Mouse (Mus musculus): ENCODE results near the gene Shisa4. TPM values are rescaled to one million over a fixed set of nuclear protein-coding genes. Genes with fewer than 3 reads are reported as not detected.
A peak's percentile ranks its signal among the peaks of the same experiment; 100 is the strongest.

Gene Shisa4
- polyA plus RNA-seq, 1 experiment from 2014 or later, result 23.5 TPM

- Histone ChIP-seq H3K9me3 (replicated peaks; ENCODE audit: control insufficient read depth, low read length) (no peaks in the 10 kb centered on the region), H3K27ac (ENCODE audit: low read length) (no peak within 1 kb of the TSS; the same call in 1 of the 2 replicates), H3K36me3 (ENCODE audit: control insufficient read depth, insufficient read depth) (no peaks in the 10 kb centered on the region), H3K4me3 (ENCODE audit: low read length) (peak within 1 kb of the TSS; percentile 35), H3K27me3 (ENCODE audit: control insufficient read depth, insufficient read depth, low read length) (peaks cover 4% of the 10 kb centered on the region; the same call in 1 of the 2 replicates), H3K4me1 (ENCODE audit: control insufficient read depth, insufficient read depth, low read length) (peaks cover 4% of the 10 kb centered on the region), H3K9ac (ENCODE audit: low read length) (peak within 1 kb of the TSS; percentile 35; the same call in 1 of the 2 replicates), H3K4me2 (ENCODE audit: low read depth, low read length) (peak within 1 kb of the TSS; percentile 44)
- WGBS, result 10% methylated on average over 8 of the region's 8 CpGs
- no peak for ATAC-seq (replicated peaks; ENCODE audit: extremely low read depth, insufficient read depth, low FRiP score)
Measured at GRCm38 (mm10) chr1:135324571-135324970, 50.5 kb downstream of the Shisa4 start, which contains the start of gene Lmod1. Gene Lmod1, plus strand, starts transcription at chr1:135324807.

GRCm38 (mm10) chr1:135323367-135323901 is 51.6 kb downstream of the Shisa4 start:
- WGBS, result 77% methylated on average over 7 of the region's 7 CpGs
- Histone ChIP-seq H3K4me1 (ENCODE audit: control insufficient read depth, insufficient read depth, low read length) (peaks cover 4% of the 10 kb centered on the region), H3K36me3 (ENCODE audit: control insufficient read depth, insufficient read depth) (no peaks in the 10 kb centered on the region), H3K4me3 (ENCODE audit: low read length) (no peak overlapping the region), H3K27ac (ENCODE audit: low read length) (no peak overlapping the region), H3K9me3 (replicated peaks; ENCODE audit: control insufficient read depth, low read length) (no peaks in the 10 kb centered on the region), H3K9ac (ENCODE audit: low read length) (no peak overlapping the region), H3K4me2 (ENCODE audit: low read depth, low read length) (no peak overlapping the region), H3K27me3 (ENCODE audit: control insufficient read depth, insufficient read depth, low read length) (peaks cover 4% of the 10 kb centered on the region; the same call in 1 of the 2 replicates)
- ATAC-seq (replicated peaks; ENCODE audit: extremely low read depth, insufficient read depth, low FRiP score), result no peak

Other genes with a start within 250 kb of the Shisa4 start
- gene Ptpn7, start 242.5 kb downstream of the Shisa4 start, polyA plus RNA-seq (2015; fragmentation: Nextera tagmentation; extraction: Ambion mirVana), result 7.3 and 20.5 TPM in 2 replicates
- 40.2 and 43.9 TPM in 2 replicates for gene Arl8a, start 228.4 kb downstream of the Shisa4 start, polyA plus RNA-seq (2015; fragmentation: Nextera tagmentation; extraction: Ambion mirVana)
- gene Gpr37l1, start 207.6 kb downstream of the Shisa4 start, polyA plus RNA-seq (2015; fragmentation: Nextera tagmentation; extraction: Ambion mirVana), result not detected in 2 replicates
- gene Elf3, start 116.7 kb downstream of the Shisa4 start, polyA plus RNA-seq (2015; fragmentation: Nextera tagmentation; extraction: Ambion mirVana), result 2.3 and 3.9 TPM in 2 replicates
- 54.6 and 57.1 TPM in 2 replicates for gene Rnpep, start 91.2 kb downstream of the Shisa4 start, polyA plus RNA-seq (2015; fragmentation: Nextera tagmentation; extraction: Ambion mirVana)
- gene Timm17a, start 61.5 kb downstream of the Shisa4 start, polyA plus RNA-seq (2015; fragmentation: Nextera tagmentation; extraction: Ambion mirVana), result 342 and 379 TPM in 2 replicates
- 1.7 TPM in 2 replicates for gene Lmod1, start 50.4 kb downstream of the Shisa4 start, polyA plus RNA-seq (2015; fragmentation: Nextera tagmentation; extraction: Ambion mirVana)
- 58.1 and 70.3 TPM in 2 replicates for gene Ipo9, start 55.3 kb upstream of the Shisa4 start, polyA plus RNA-seq (2015; fragmentation: Nextera tagmentation; extraction: Ambion mirVana)
- gene Nav1, start 232.1 kb upstream of the Shisa4 start, polyA plus RNA-seq (2015; fragmentation: Nextera tagmentation; extraction: Ambion mirVana), result 22.6 and 24.6 TPM in 2 replicates